Mouse (Mus musculus) CH12.LX (cell line): Measurements from ENCODE around the gene Dnm3. TPM values are rescaled to one million over a fixed set of nuclear protein-coding genes. Genes with fewer than 3 reads are reported as not detected.

ENCODE experiments used
- DNase-seq: peaks from one replicate; pipeline ENCODE4 v3.0.0-alpha.2; 2013; ENCODE audit errors: extremely low read depth
- H3K27ac ChIP-seq: 2 replicates; pipeline ENCODE4 v1.5.1; 2012; ENCODE audit warnings: low read depth, mild to moderate bottlenecking, control low read depth, moderate library complexity; ENCODE audit not compliant: insufficient read depth
- H3K27me3 ChIP-seq: replicated peaks from 2 replicates; pipeline ENCODE3; 2012; ENCODE audit warnings: inconsistent platforms
- H3K36me3 ChIP-seq, 2 experiments: replicated peaks in 1 of 2; 2 replicates each; pipeline versions ENCODE3 to v1.6.1; 2012; ENCODE audit warnings: inconsistent platforms in 1 of 2, low read length in 1 of 2, mild to moderate bottlenecking in 1 of 2, mixed read lengths in 1 of 2, moderate library complexity in 1 of 2; ENCODE audit not compliant: control insufficient read depth in 1 of 2, insufficient read depth in 1 of 2
- H3K4me1 ChIP-seq, 2 experiments: 2 replicates each; pipeline ENCODE4 v1.6.1; 2012; ENCODE audit warnings: inconsistent platforms in 1 of 2, moderate library complexity in 1 of 2; ENCODE audit not compliant: insufficient read depth in 2 of 2, control insufficient read depth in 1 of 2
- H3K4me2 ChIP-seq: 2 replicates; pipeline ENCODE4 v1.6.1; 2012; ENCODE audit warnings: low read depth, mild to moderate bottlenecking, control low read depth; ENCODE audit not compliant: poor library complexity, insufficient read depth, severe bottlenecking
- H3K4me3 ChIP-seq, 3 experiments: fragments of 150-350 bp in 1 of 3; sonication (generic) in 1 of 3; replicated peaks in 1 of 3; 2 replicates each; pipeline versions ENCODE3 to v1.5.1; 2011 to 2012; ENCODE audit warnings: low read depth in 2 of 3, low read length in 2 of 3, mild to moderate bottlenecking in 2 of 3, moderate library complexity in 2 of 3, control low read depth in 1 of 3, improper control_type of control experiment in 1 of 3, inconsistent platforms in 1 of 3, mixed read lengths in 1 of 3; ENCODE audit not compliant: poor library complexity in 1 of 3
- H3K79me2 ChIP-seq: replicated peaks from 2 replicates; pipeline ENCODE4 v1.6.1; 2012; ENCODE audit warnings: mild to moderate bottlenecking, moderate library complexity; ENCODE audit not compliant: control insufficient read depth, poor library complexity, insufficient read depth, severe bottlenecking; ENCODE audit errors: extremely low read depth
- H3K9ac ChIP-seq: 2 replicates; pipeline ENCODE4 v1.6.1; 2012; ENCODE audit warnings: low read depth, mild to moderate bottlenecking, control low read depth, moderate library complexity; ENCODE audit not compliant: insufficient read depth
- H3K9me3 ChIP-seq: replicated peaks from 2 replicates; pipeline ENCODE3; 2012; ENCODE audit warnings: low read length, inconsistent platforms, mixed read lengths
- CHD1 ChIP-seq: IDR thresholded peaks from 2 replicates; pipeline ENCODE4 v1.6.1; 2012; ENCODE audit warnings: low read depth, low read length, improper control_type of control experiment, inconsistent platforms
- CTCF ChIP-seq, 2 experiments: IDR thresholded peaks in 1 of 2; conservative IDR thresholded peaks in 1 of 2; 2 replicates each; pipeline ENCODE4 v1.5.1; 2011 to 2012; ENCODE audit warnings: low read depth in 2 of 2, low read length in 2 of 2, improper control_type of control experiment in 1 of 2, inconsistent platforms in 1 of 2, mild to moderate bottlenecking in 1 of 2, moderate library complexity in 1 of 2
- EP300 ChIP-seq: IDR thresholded peaks from 2 replicates; pipeline ENCODE4 v1.6.1; 2011; ENCODE audit warnings: low read length, improper control_type of control experiment
- HCFC1 ChIP-seq: IDR thresholded peaks from 2 replicates; pipeline ENCODE4 v1.6.1; 2012; ENCODE audit warnings: low read depth, mild to moderate bottlenecking, inconsistent platforms, low read length, improper control_type of control experiment
- KAT2A ChIP-seq: IDR thresholded peaks from 2 replicates; pipeline ENCODE4 v1.6.1; 2012; ENCODE audit warnings: low read length, improper control_type of control experiment, inconsistent platforms; ENCODE audit not compliant: insufficient replicate concordance
- MAFK ChIP-seq: IDR thresholded peaks from 2 replicates; pipeline ENCODE4 v1.6.1; 2011; ENCODE audit warnings: low read length, improper control_type of control experiment; ENCODE audit not compliant: insufficient replicate concordance
- MEF2A ChIP-seq: IDR thresholded peaks from 2 replicates; pipeline ENCODE4 v1.6.1; 2014; ENCODE audit warnings: low read depth, mild to moderate bottlenecking, inconsistent platforms, low read length, improper control_type of control experiment, borderline replicate concordance
- NELFE ChIP-seq: IDR thresholded peaks from 2 replicates; pipeline ENCODE4 v1.6.1; 2011; ENCODE audit warnings: low read depth, low read length, improper control_type of control experiment
- RAD21 ChIP-seq: IDR thresholded peaks from 2 replicates; pipeline ENCODE4 v1.6.1; 2011; ENCODE audit warnings: low read depth, mild to moderate bottlenecking, low read length, improper control_type of control experiment, moderate library complexity
- SIN3A ChIP-seq: IDR thresholded peaks from 2 replicates; pipeline ENCODE4 v1.6.1; 2012; ENCODE audit warnings: low read length, improper control_type of control experiment, inconsistent platforms
- SMC3 ChIP-seq: IDR thresholded peaks from 2 replicates; pipeline ENCODE4 v1.6.1; 2011; ENCODE audit warnings: low read depth, low read length, improper control_type of control experiment
- TCF12 ChIP-seq: IDR thresholded peaks from 2 replicates; pipeline ENCODE4 v1.6.1; 2014; ENCODE audit warnings: low read depth, mild to moderate bottlenecking, inconsistent platforms, low read length, improper control_type of control experiment
- USF1 ChIP-seq: IDR thresholded peaks from 2 replicates; pipeline ENCODE4 v1.6.1; 2014; ENCODE audit warnings: low read depth, mild to moderate bottlenecking, inconsistent platforms, low read length, improper control_type of control experiment
- USF2 ChIP-seq: conservative IDR thresholded peaks from 2 replicates; pipeline ENCODE4 v1.6.1; 2011; ENCODE audit warnings: low read depth, low read length, improper control_type of control experiment
- ZC3H11A ChIP-seq: IDR thresholded peaks from 2 replicates; pipeline ENCODE4 v1.6.1; 2012; ENCODE audit warnings: low read depth, mild to moderate bottlenecking, inconsistent platforms, low read length, improper control_type of control experiment
- ZMIZ1 ChIP-seq: IDR thresholded peaks from 2 replicates; pipeline ENCODE4 v1.6.1; 2012; ENCODE audit warnings: low read depth, mild to moderate bottlenecking, inconsistent platforms, low read length, improper control_type of control experiment
- ZNF384 ChIP-seq: IDR thresholded peaks from 2 replicates; pipeline ENCODE4 v1.6.1; 2012; ENCODE audit warnings: low read depth, low read length, improper control_type of control experiment, inconsistent platforms
- dilution Hi-C: fragments of 300-500 bp; cut with MboI; formaldehyde crosslinking; loops from 2 replicates; pipeline ENCODE4 v1.14.3; 2020; ENCODE audit warnings: low sequenced_read_pairs; ENCODE audit not compliant: extremely low pct_unique_long_range_greater_than_20kb, extremely low pct_ligation_motif_present
- in situ Hi-C: fragments of 300-500 bp; cut with MboI; formaldehyde crosslinking; loops from 3 replicates; pipeline ENCODE4 v1.14.3; 2019; ENCODE audit warnings: low sequenced_read_pairs, low pct_ligation_motif_present, low pct_unique_long_range_greater_than_20kb, mixed read lengths
- polyA plus RNA-seq: library from polyadenylated mRNA; unstranded; fragments of >175 nt; gene quantifications from 2 replicates; pipeline ENCODE4 v1.2.1, GENCODE M21; 2012; ENCODE audit warnings: low read depth; ENCODE audit not compliant: insufficient read length
- total RNA-seq, 2 experiments: library from RNA; depleted of rRNA; stranded (reverse); fragments of 300-350 nt in 1 of 2; fragments of >200 nt in 1 of 2; gene quantifications; 2 replicates each; pipeline ENCODE4 v1.2.3; 2012 to 2014

Dnm3 gene
- total and polyA plus RNA-seq, 3 experiments: 3.6 to 9.5 (median 6.9) TPM

DNA sequence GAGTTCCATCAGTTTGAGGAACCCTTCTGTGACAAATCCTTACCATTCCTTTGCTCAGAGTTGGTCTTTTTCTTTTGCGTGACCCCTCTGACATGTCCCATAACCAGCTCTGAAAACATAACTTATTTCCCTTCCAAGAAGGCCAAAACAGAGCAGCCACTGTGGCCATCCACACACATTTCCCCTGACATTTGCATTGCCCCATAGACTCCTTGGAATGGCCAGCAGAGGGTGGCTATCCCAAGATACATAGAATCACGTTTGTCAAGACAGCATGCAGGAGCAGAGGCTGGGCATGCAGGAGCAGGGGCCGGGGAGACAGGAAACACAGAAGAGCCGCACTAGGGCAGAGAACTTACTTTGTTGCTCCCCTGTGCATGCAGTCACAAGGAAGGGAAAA lies 402.4 kb downstream of the Dnm3 start:
- peaks cover 0 to 2% of the 10 kb centered on the region in 2 experiments for H3K36me3 ChIP-seq
- DNase-seq: no peak
- H3K4me3 ChIP-seq: no peak overlapping the region

DNA sequence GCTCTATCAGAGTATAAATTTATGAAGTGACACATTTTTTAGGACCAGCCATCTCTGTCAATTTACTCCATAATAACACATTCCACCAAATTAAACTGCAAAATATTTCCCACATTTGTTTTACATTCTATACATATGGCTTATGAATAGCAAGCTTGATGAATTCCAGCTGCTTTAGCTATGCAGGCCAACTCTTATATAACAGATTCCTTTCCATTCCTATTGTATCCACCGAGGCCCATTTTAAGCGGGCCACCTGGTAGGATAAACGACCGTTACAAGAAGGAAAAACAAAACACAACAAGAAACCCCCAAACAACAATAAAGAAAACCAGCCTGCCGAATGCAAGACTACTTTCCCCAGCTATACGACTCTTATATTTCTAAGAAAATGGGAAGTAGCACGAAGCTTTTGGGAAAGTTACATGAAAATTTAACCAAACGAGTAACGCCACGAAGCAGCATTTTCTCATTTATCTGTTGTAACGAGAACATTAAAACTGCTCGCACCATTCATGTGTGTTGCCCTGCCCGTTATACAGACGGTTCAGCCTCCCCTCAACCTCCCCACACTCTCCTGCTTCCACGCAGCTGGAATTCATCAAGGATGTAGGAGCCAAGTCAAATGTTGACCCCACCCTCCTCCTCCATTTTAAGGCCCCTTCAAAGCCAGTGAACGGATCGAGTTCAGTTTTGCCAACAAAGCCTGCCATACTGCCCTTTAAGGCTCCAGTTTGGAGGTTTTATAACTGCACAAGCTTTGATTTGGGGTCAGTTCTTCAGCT lies 403.0 kb downstream of the Dnm3 start:
- H3K9ac ChIP-seq: no peak overlapping the region
- H3K4me3 ChIP-seq: no peak overlapping the region
- DNase-seq: no peak
- peaks cover under 1 to 7% of the 10 kb centered on the region in 2 experiments; a peak in 1 of 4 replicates for H3K4me1 ChIP-seq
- dilution Hi-C loops (no loop called here), in situ Hi-C loops (no loop called here)
- peaks cover 0 to 2% of the 10 kb centered on the region in 2 experiments for H3K36me3 ChIP-seq
- TF ChIP-seq EP300 (no peak), NELFE (no peak), MEF2A (no peak), SIN3A (no peak)
- H3K79me2 ChIP-seq: no peaks in the 10 kb centered on the region
- no peaks in the 10 kb centered on the region for H3K9me3 ChIP-seq
- H3K4me2 ChIP-seq: no peak overlapping the region
- H3K27ac ChIP-seq: no peak overlapping the region
- no peaks in the 10 kb centered on the region for H3K27me3 ChIP-seq

More for the DNA sequence above, 402.4 kb downstream of the Dnm3 start:
- Histone ChIP-seq H3K79me2 (no peaks in the 10 kb centered on the region), H3K9ac (no peak overlapping the region), H3K9me3 (no peaks in the 10 kb centered on the region), H3K4me1 (peaks cover 3 to 12% of the 10 kb centered on the region in 2 experiments; a peak in 1 of 4 replicates), H3K27ac (no peak overlapping the region), H3K4me2 (no peak overlapping the region), H3K27me3 (no peaks in the 10 kb centered on the region)
- dilution Hi-C loops: no loop called here
- in situ Hi-C loops: no loop called here
- TF ChIP-seq CTCF (conservative IDR thresholded peaks at IDR 0.05 in 1 of 2, IDR thresholded peaks at IDR 0.05 in 1 of 2; ENCODE audit: low read depth in 2 of 2, low read length in 2 of 2) (0 out of 4 replicates have a peak, but pooled peaks of 1 of the 2 experiments have one; percentile 11), SMC3 (peak; percentile 5; the same call in 1 of the 2 replicates), ZMIZ1 (no peak), USF1 (no peak)

DNA sequence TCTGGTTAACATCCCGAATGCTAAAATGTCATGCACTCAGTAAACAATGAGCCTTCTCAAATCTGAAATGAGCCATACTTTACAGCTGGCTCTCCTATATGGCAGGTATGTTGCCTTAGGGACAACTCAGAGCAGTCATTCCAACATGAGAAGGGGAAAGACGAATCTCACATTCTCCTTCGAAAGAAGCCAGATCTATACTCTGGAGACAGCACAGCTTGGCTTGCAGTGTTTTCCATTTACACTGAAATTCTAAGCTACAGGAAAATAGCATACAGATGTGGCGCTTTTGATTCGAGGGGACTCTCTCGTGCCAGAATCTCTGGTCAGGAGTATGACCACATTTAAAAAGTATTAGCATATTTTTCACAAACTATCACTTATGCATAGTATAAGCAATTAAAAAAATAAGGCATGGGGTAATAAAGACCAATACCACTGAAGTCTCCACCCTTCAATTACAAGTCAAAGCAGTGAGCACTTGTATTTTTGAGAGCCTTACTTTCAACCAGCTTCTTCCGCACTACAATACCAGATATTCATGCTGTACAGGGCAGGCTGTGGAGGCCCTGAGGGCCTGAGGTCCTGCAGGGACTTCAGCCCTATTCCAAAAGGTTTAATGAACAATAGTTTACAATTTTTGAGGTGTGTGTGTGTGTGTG lies 404.8 kb downstream of the Dnm3 start:
- no peak overlapping the region for H3K27ac ChIP-seq
- dilution Hi-C loops: no loop called here
- 0 out of 4 replicates have a peak, but pooled peaks cover 0 to 5% of the 10 kb centered on the region in 2 experiments for H3K4me1 ChIP-seq
- no peaks in the 10 kb centered on the region for H3K79me2 ChIP-seq
- in situ Hi-C loops: no loop called here
- no peak overlapping the region for H3K9ac ChIP-seq
- no peak overlapping the region for H3K4me3 ChIP-seq
- H3K36me3 ChIP-seq: peaks cover 0 to 2% of the 10 kb centered on the region in 2 experiments
- H3K4me2 ChIP-seq: no peak overlapping the region
- TF ChIP-seq HCFC1 (no peak), ZC3H11A (no peak), MAFK (no peak), CHD1 (no peak), KAT2A (no peak), RAD21 (no peak), ZNF384 (no peak), TCF12 (no peak), USF2 (no peak)
- H3K27me3 ChIP-seq: no peaks in the 10 kb centered on the region
- no peaks in the 10 kb centered on the region for H3K9me3 ChIP-seq
- DNase-seq: no peak
